Mouse (Mus musculus) C2C12 (cell line): ENCODE measurements at regions not wholly inside any gene's neighbourhood (a gene's known extent, or its start where the extent isn't known, plus 50 kb on each side); places are given as distances from the start of the nearest gene placed in this dataset.

Experiments used
- CTCF ChIP-seq: IDR thresholded peaks from one replicate; pipeline ENCODE4 v1.5.1; 2011; ENCODE audit not compliant: control insufficient read depth, insufficient read depth, insufficient read length
- MAX ChIP-seq: IDR thresholded peaks from one replicate; pipeline ENCODE4 v1.6.1; 2011; ENCODE audit warnings: mild to moderate bottlenecking, control low read depth
- MYOD1 ChIP-seq: IDR thresholded peaks from one replicate; pipeline ENCODE4 v1.6.1; 2011; ENCODE audit warnings: low read depth; ENCODE audit not compliant: control insufficient read depth, insufficient read length
- USF1 ChIP-seq: IDR thresholded peaks from one replicate; pipeline ENCODE4 v1.6.1; 2011; ENCODE audit warnings: low read depth, mild to moderate bottlenecking, control low read depth, moderate library complexity

DNA sequence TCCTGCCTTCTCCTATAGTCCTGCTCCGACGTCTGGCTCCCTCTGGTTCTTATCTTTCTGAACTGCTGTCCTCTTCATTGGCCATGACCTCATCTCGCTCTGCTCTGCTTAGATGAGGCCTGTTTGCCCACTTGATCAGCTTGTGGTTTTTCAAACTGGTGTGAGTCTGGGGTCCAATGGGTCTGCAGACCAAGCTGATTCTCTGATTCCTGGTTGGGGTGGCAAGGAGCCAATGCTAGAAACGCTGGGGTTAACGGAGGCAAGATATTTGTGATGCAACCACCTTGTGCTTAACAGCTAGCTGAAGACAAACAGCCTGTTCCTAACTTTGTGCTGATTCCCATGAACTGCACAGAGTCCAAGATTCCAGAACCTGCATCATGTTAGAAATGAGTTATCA is 192.0 kb upstream of the Bcl6 start:
- TF ChIP-seq CTCF: no peak
- TF ChIP-seq USF1: no peak
- no peak for TF ChIP-seq MYOD1
- TF ChIP-seq MAX: no peak
